ENCODE assay signal across 8 mouse cellular contexts in genomic region chr1:91455661-91456161, GRCm38 (mm10). TPM values are rescaled to one million over a fixed set of nuclear protein-coding genes. Genes with fewer than 3 reads are reported as not detected.
A peak's percentile ranks its signal among the peaks of the same experiment; 100 is the strongest.
DNase-seq lines count a peak whose midpoint lies in the region; ATAC-seq and TF ChIP-seq lines count a peak whose summit lies in the region.

No protein-coding gene starts in this region.

- 0 out of 2 replicates have a peak overlapping the region, but pooled peaks have one; percentile 1 for H3K4me3 ChIP-seq in kidney, adult 2 months (ENCODE audit: insufficient read depth, low read depth, low read length)
- peak overlapping the region; percentile 19; the same call in 1 of the 2 replicates for H3K4me3 ChIP-seq in lung, embryonic 14.5 days (ENCODE audit: low read depth, low read length)
- peak overlapping the region; percentile 37 for H3K4me3 ChIP-seq in small intestine, adult 2 months (ENCODE audit: low read depth, low read length)
- no peak overlapping the region for H3K4me3 ChIP-seq in thymus, adult 2 months (ENCODE audit: control insufficient read depth, insufficient read depth, low read length)

- peak overlapping the region; percentile 42 for H3K9ac ChIP-seq in lung, embryonic 14.5 days

- H3K9me3 ChIP-seq in lung, embryonic 14.5 days (ENCODE audit: low read depth, low read length), result no peaks in the 10 kb centered on the region

- peak; percentile 56 for DNase-seq in 3T3-L1 (ENCODE audit: low read depth, low spot score)
- peak; percentile 71 for DNase-seq in embryo, embryonic 10 days (ENCODE audit: low spot score)
- peak; percentile 75 for DNase-seq in heart, adult 8-10 months (ENCODE audit: low spot score)
- peak; percentile 94 for DNase-seq in kidney, adult 2 months
- peak; percentile 55 for DNase-seq in lung, embryonic 14.5 days
- DNase-seq in thymus, adult 2 months, result no peak

- H3K36me3 ChIP-seq in kidney, adult 2 months (ENCODE audit: control insufficient read depth, insufficient read depth, low read length), result no peaks in the 10 kb centered on the region
- no peaks in the 10 kb centered on the region for H3K36me3 ChIP-seq in lung, embryonic 14.5 days (ENCODE audit: insufficient read depth)
- no peaks in the 10 kb centered on the region for H3K36me3 ChIP-seq in small intestine, adult 2 months (ENCODE audit: control insufficient read depth, insufficient read depth, low read length)
- no peaks in the 10 kb centered on the region for H3K36me3 ChIP-seq in thymus, adult 2 months (ENCODE audit: control insufficient read depth, insufficient read depth, low read length)

- no peak for TF ChIP-seq CTCF in kidney, adult 2 months (conservative IDR thresholded peaks at IDR 0.05; ENCODE audit: insufficient read depth, insufficient read length, low read depth, low read length)
- no peak for TF ChIP-seq CTCF in lung, embryonic 14.5 days (IDR thresholded peaks at IDR 0.05; ENCODE audit: low read depth)
- no peak for TF ChIP-seq CTCF in small intestine, adult 2 months (IDR thresholded peaks at IDR 0.05; ENCODE audit: extremely low read depth, insufficient read length, insufficient replicate concordance, low read depth, low read length)
- no peak for TF ChIP-seq CTCF in thymus, adult 2 months (IDR thresholded peaks at IDR 0.05; ENCODE audit: borderline replicate concordance, control insufficient read depth, extremely low read depth, insufficient read depth, low read length, poor library complexity)

- peak overlapping the region; percentile 96 for H3K27ac ChIP-seq in kidney, adult 2 months (ENCODE audit: insufficient read depth, low read depth, low read length)
- peak overlapping the region; percentile 97 for H3K27ac ChIP-seq in lung, embryonic 14.5 days (ENCODE audit: low read depth)
- H3K27ac ChIP-seq in small intestine, adult 2 months (ENCODE audit: insufficient read depth, low read depth, low read length), result peak overlapping the region; percentile 100
- no peak overlapping the region for H3K27ac ChIP-seq in thymus, adult 2 months (ENCODE audit: control insufficient read depth, insufficient read depth, low read length)

- TF ChIP-seq POLR2A in kidney, adult 2 months (IDR thresholded peaks at IDR 0.05; ENCODE audit: low read depth, low read length), result no peak
- no peak for TF ChIP-seq POLR2A in small intestine, adult 2 months (IDR thresholded peaks at IDR 0.05; ENCODE audit: low read depth, low read length)
- no peak for TF ChIP-seq POLR2A in thymus, adult 2 months (IDR thresholded peaks at IDR 0.05; ENCODE audit: control insufficient read depth, extremely low read depth, insufficient read depth, low read length, poor library complexity)

- peaks cover 71% of the 10 kb centered on the region for H3K4me1 ChIP-seq in kidney, adult 2 months (ENCODE audit: control insufficient read depth, insufficient read depth, low read length)
- H3K4me1 ChIP-seq in lung, embryonic 14.5 days (ENCODE audit: insufficient read depth), result peaks cover 42% of the 10 kb centered on the region
- H3K4me1 ChIP-seq in small intestine, adult 2 months (ENCODE audit: control insufficient read depth, insufficient read depth, insufficient read length, low read length), result peaks cover 60% of the 10 kb centered on the region
- peaks cover 13% of the 10 kb centered on the region for H3K4me1 ChIP-seq in thymus, adult 2 months (replicated peaks; ENCODE audit: control insufficient read depth, insufficient read depth, low read length)

- no peak for ATAC-seq in lung, embryonic 14.5 days (ENCODE audit: insufficient read depth)
- ATAC-seq in frontal cortex, adult (ENCODE audit: low TSS enrichment), result no peak

- no peaks in the 10 kb centered on the region for H3K27me3 ChIP-seq in kidney, adult 2 months (replicated peaks; ENCODE audit: control insufficient read depth, insufficient read depth, low read length)
- H3K27me3 ChIP-seq in lung, embryonic 14.5 days (ENCODE audit: insufficient read depth, low read length), result no peaks in the 10 kb centered on the region
- H3K27me3 ChIP-seq in small intestine, adult 2 months (ENCODE audit: control insufficient read depth, insufficient read depth, low read length), result no peaks in the 10 kb centered on the region
- no peaks in the 10 kb centered on the region for H3K27me3 ChIP-seq in thymus, adult 2 months (ENCODE audit: control insufficient read depth, insufficient read depth, low read length)

- peak overlapping the region; percentile 89 for H3K4me2 ChIP-seq in lung, embryonic 14.5 days

- WGBS in kidney, adult 2 months, result 10% methylated on average over 7 of the region's 7 CpGs
- WGBS in lung, embryonic 14.5 days, result 28% methylated on average over 7 of the region's 7 CpGs
- 12% methylated on average over 7 of the region's 7 CpGs for WGBS in small intestine, adult 2 months
- WGBS in thymus, adult 2 months, result 96% methylated on average over 7 of the region's 7 CpGs

RNA-seq across cellular contexts. Expression of gene Per2, which starts 3.4 kb away (rescaled TPM):
- total RNA-seq in heart, adult 8-10 months (2022), result 10 to 100 TPM in 3 of 4 experiments, 1 to 10 TPM in 1; 8.3 to 15.0 (median 13.5) TPM
- 5.6 and 6.8 TPM in 2 replicates for polyA plus RNA-seq in kidney, adult 2 months (2012; rRNA removed)
- 6.6 and 8.3 TPM in 2 replicates for polyA plus RNA-seq in lung, embryonic 14.5 days (2014; fragmentation: Nextera tagmentation; extraction: Ambion mirVana)
- polyA plus RNA-seq in small intestine, adult 2 months (2012; rRNA removed), result 4.1 and 5.2 TPM in 2 replicates
- 3.3 and 3.4 TPM in 2 replicates for polyA plus RNA-seq in thymus, adult 2 months (2012; rRNA removed)

RNA-seq across cellular contexts. Expression of gene Traf3ip1, which starts 38.7 kb away (rescaled TPM):
- 1 to 10 TPM; 4.2 to 5.4 (median 4.9) TPM for total RNA-seq in heart, adult 8-10 months (2022)
- 9.8 and 11.2 TPM in 2 replicates for polyA plus RNA-seq in kidney, adult 2 months (2012; rRNA removed)
- polyA plus RNA-seq in lung, embryonic 14.5 days (2014; fragmentation: Nextera tagmentation; extraction: Ambion mirVana), result 6.9 and 8.0 TPM in 2 replicates
- polyA plus RNA-seq in small intestine, adult 2 months (2012; rRNA removed), result 2.0 and 3.7 TPM in 2 replicates
- 7.1 and 7.7 TPM in 2 replicates for polyA plus RNA-seq in thymus, adult 2 months (2012; rRNA removed)

RNA-seq across cellular contexts. Expression of gene Hes6, which starts 41.9 kb away (rescaled TPM):
- total RNA-seq in heart, adult 8-10 months (2022), result 10 to 100 TPM; 18.6 to 20.4 (median 20.0) TPM
- polyA plus RNA-seq in kidney, adult 2 months (2012; rRNA removed), result 64.1 and 66.7 TPM in 2 replicates
- polyA plus RNA-seq in lung, embryonic 14.5 days (2014; fragmentation: Nextera tagmentation; extraction: Ambion mirVana), result 53.7 and 56.4 TPM in 2 replicates
- 78.8 and 113 TPM in 2 replicates for polyA plus RNA-seq in small intestine, adult 2 months (2012; rRNA removed)
- 200 and 203 TPM in 2 replicates for polyA plus RNA-seq in thymus, adult 2 months (2012; rRNA removed)

RNA-seq across cellular contexts. Expression of gene Ilkap, which starts 57.1 kb away (rescaled TPM):
- 10 to 100 TPM; 41.5 to 53.3 (median 44.4) TPM for total RNA-seq in heart, adult 8-10 months (2022)
- 42.6 and 47.9 TPM in 2 replicates for polyA plus RNA-seq in kidney, adult 2 months (2012; rRNA removed)
- 140 and 144 TPM in 2 replicates for polyA plus RNA-seq in lung, embryonic 14.5 days (2014; fragmentation: Nextera tagmentation; extraction: Ambion mirVana)
- polyA plus RNA-seq in small intestine, adult 2 months (2012; rRNA removed), result 17.9 and 34.6 TPM in 2 replicates
- 90.3 and 104 TPM in 2 replicates for polyA plus RNA-seq in thymus, adult 2 months (2012; rRNA removed)
